Mouse (Mus musculus) left cerebral cortex, adult 2 months (tissue): ENCODE data around the gene Gfpt2. TPM values are rescaled to one million over a fixed set of nuclear protein-coding genes. Genes with fewer than 3 reads are reported as not detected.

Experiments
- DNase-seq, 2 experiments: peaks; one replicate each; pipeline ENCODE4 v3.0.0; 2021 to 2022; ENCODE audit warnings: low spot score in 2 of 2, mixed read lengths in 1 of 2; ENCODE audit errors: extremely low spot score in 1 of 2
- H3K27ac ChIP-seq: fragments of 200-600 bp; 2 replicates; pipeline ENCODE4 v1.8.1; 2022
- H3K4me3 ChIP-seq: fragments of 200-600 bp; 2 replicates; pipeline ENCODE4 v1.8.1; 2022
- CTCF ChIP-seq: fragments of 200-600 bp; IDR thresholded peaks from 2 replicates; pipeline ENCODE4 v1.8.1; 2022; ENCODE audit warnings: antibody characterized with exemption, mild to moderate bottlenecking, moderate library complexity
- intact Hi-C: fragments of 180-260 bp; cut with DNase I; formaldehyde crosslinking; loops from one replicate; pipeline ENCODE4 v1.15.1; 2025
- long read RNA-seq, 2 experiments: library from polyadenylated mRNA; stranded (forward); transcript quantifications; one replicate each; pipeline ENCODE4 v2.0.0; 2021; ENCODE audit warnings: borderline mapping rate in 2 of 2
- total RNA-seq, 2 experiments: library from RNA; stranded (reverse); gene quantifications; 2 replicates each; pipeline ENCODE4 v1.2.3; 2021

Gfpt2 gene
- 10 to 100 TPM in 1 of 2 experiments, 1 to 10 TPM in 1; 6.2 to 11.4 TPM for total RNA-seq
- long read RNA-seq, experiment 1, transcript Gfpt2-201 (19 exons, 2,947 nt), result major isoform, 13 of 20 reads
- long read RNA-seq, experiment 1, partial matches to known transcripts, result 1 of 20 reads
- long read RNA-seq, experiment 1, other reads (novel, unspliced or antisense), result 6 of 20 reads
- long read RNA-seq, experiment 2, transcript Gfpt2-201 (19 exons, 2,947 nt), result major isoform, 8 of 8 reads
- long read RNA-seq, experiment 2, partial matches to known transcripts, result 0 of 8 reads
- long read RNA-seq, experiment 2, other reads (novel, unspliced or antisense), result 0 of 8 reads

GRCm38 (mm10) chr11:49793619-49794341, at the start of gene Gfpt2:
Gfpt2 (plus strand) TSS chr11:49794178.
- peak within 1 kb of the TSS; percentile 72 for H3K27ac ChIP-seq
- peak within 1 kb of the TSS; percentile 74 for H3K4me3 ChIP-seq
- intact Hi-C loops, result no loop called here
- DNase-seq, result peak; percentile 74 to 78
- no peak for TF ChIP-seq CTCF

- no peak for TF ChIP-seq CTCF
These were observed 49.0 kb upstream of the Gfpt2 start for GRCm38 (mm10) chr11:49744981-49745380.

GRCm38 (mm10) chr11:49745839-49746238, 48.1 kb upstream of the Gfpt2 start:
- intact Hi-C loops, result no loop called here
- no peak for DNase-seq
- Histone ChIP-seq H3K4me3 (no peak overlapping the region), H3K27ac (no peak overlapping the region)
- TF ChIP-seq CTCF, result no peak

More at GRCm38 (mm10) chr11:49744981-49745380, 49.0 kb upstream of the Gfpt2 start:
- Histone ChIP-seq H3K4me3 (no peak overlapping the region), H3K27ac (no peak overlapping the region)
- intact Hi-C loops, result no loop called here
- DNase-seq, result no peak

GRCm38 (mm10) chr11:49746756-49747155, 47.2 kb upstream of the Gfpt2 start:
- H3K4me3 ChIP-seq, result no peak overlapping the region
- TF ChIP-seq CTCF, result no peak
- H3K27ac ChIP-seq, result no peak overlapping the region
- intact Hi-C loops, result no loop called here
- DNase-seq, result no peak

- intact Hi-C loops, result no loop called here
- no peak for DNase-seq
- no peak overlapping the region for H3K27ac ChIP-seq
- no peak for TF ChIP-seq CTCF
- H3K4me3 ChIP-seq, result no peak overlapping the region
These were observed 38.9 kb upstream of the Gfpt2 start for GRCm38 (mm10) chr11:49754958-49755665.

- no peak for TF ChIP-seq CTCF
- intact Hi-C loops, result no loop called here
- H3K4me3 ChIP-seq, result no peak overlapping the region
- H3K27ac ChIP-seq, result no peak overlapping the region
- DNase-seq, result no peak
These were observed 35.9 kb upstream of the Gfpt2 start for GRCm38 (mm10) chr11:49758096-49758495.

- TF ChIP-seq CTCF, result no peak
- Histone ChIP-seq H3K4me3 (no peak overlapping the region), H3K27ac (no peak overlapping the region)
- no peak for DNase-seq
- intact Hi-C loops, result no loop called here
These were observed 32.8 kb upstream of the Gfpt2 start for GRCm38 (mm10) chr11:49761130-49761529.

- no peak for DNase-seq
- no peak overlapping the region for H3K4me3 ChIP-seq
- no peak overlapping the region for H3K27ac ChIP-seq
- TF ChIP-seq CTCF, result no peak
- intact Hi-C loops, result no loop called here
These were observed 30.4 kb upstream of the Gfpt2 start for GRCm38 (mm10) chr11:49763555-49763954.

- Histone ChIP-seq H3K27ac (no peak overlapping the region), H3K4me3 (no peak overlapping the region)
- TF ChIP-seq CTCF, result no peak
- intact Hi-C loops, result no loop called here
- no peak for DNase-seq
These were observed 30.0 kb upstream of the Gfpt2 start for GRCm38 (mm10) chr11:49764023-49764422.

GRCm38 (mm10) chr11:49764639-49765299, 29.2 kb upstream of the Gfpt2 start:
- no peak overlapping the region for H3K4me3 ChIP-seq
- intact Hi-C loops, result no loop called here
- no peak for TF ChIP-seq CTCF
- H3K27ac ChIP-seq, result no peak overlapping the region
- no peak for DNase-seq

- Histone ChIP-seq H3K4me3 (no peak overlapping the region), H3K27ac (no peak overlapping the region)
- no peak for TF ChIP-seq CTCF
These were observed 28.4 kb upstream of the Gfpt2 start for GRCm38 (mm10) chr11:49765377-49766136.

More at GRCm38 (mm10) chr11:49765377-49766136, 28.4 kb upstream of the Gfpt2 start:
- no peak for DNase-seq
- intact Hi-C loops, result no loop called here
